Mouse (Mus musculus): Measurements from ENCODE around the gene Abhd16a. TPM values are rescaled to one million over a fixed set of nuclear protein-coding genes. Genes with fewer than 3 reads are reported as not detected.

Gene Abhd16a
- polyA plus RNA-seq, 1 experiment from 2014 or later: 111 TPM

DNA sequence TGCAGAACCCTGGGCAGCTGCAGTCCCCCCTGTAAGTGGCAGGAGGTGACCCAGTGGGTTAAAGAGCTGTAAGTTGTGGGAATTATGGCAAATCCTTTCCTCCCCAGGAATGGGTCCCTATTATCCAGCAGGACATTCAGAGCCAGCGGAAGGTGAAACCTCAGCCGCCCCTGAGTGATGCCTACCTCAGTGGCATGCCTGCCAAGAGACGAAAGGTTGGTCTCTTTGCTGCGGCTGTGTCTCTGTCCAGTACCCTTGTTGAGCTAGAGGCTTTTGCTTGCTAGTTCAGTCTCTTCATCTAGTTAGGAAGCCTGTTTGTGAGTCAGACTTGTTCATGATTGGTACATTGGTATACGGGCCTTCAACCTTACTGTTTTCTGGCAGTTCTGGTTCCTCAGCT lies 57.1 kb downstream of the Abhd16a start:
- Histone ChIP-seq H3K4me2 (replicated peaks; ENCODE audit: low read depth, low read length) (no peak overlapping the region), H3K9me3 (ENCODE audit: low read length) (no peaks in the 10 kb centered on the region), H3K9ac (replicated peaks; ENCODE audit: low read depth) (no peak overlapping the region), H3K27me3 (replicated peaks; ENCODE audit: insufficient read depth, low read length) (no peaks in the 10 kb centered on the region), H3K27ac (ENCODE audit: low read length) (no peak overlapping the region), H3K36me3 (ENCODE audit: insufficient read depth, low read length) (peaks cover 71% of the 10 kb centered on the region), H3K4me3 (ENCODE audit: low read depth, low read length) (no peak overlapping the region), H3K4me1 (ENCODE audit: insufficient read depth, low read depth, low read length) (no peaks in the 10 kb centered on the region)
- 83% methylated on average over 5 of the region's 5 CpGs for WGBS
- TF ChIP-seq EP300 (IDR thresholded peaks at IDR 0.05): no peak
- no peak for DNase-seq (ENCODE audit: low spot score)
- no peak for ATAC-seq

DNA sequence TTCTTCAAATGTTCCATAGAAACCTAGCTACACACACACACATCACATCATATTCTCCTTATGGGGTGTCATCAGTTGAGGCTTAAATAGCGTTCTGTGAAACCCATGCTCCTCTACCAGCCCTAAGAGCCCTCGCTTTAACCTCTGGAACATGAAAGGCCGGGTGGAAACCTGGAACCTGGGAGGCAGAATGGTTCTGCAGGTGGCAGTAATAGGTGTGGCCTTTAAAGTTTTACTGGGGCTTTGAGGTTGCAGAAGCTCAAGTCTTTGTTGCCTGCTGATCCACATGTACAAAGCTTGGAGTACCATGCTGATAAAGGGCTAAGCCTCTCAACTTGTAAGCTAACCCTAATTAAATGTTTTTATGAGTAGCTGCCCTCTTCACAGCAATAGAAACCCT lies 58.3 kb downstream of the Abhd16a start:
- H3K27me3 ChIP-seq (replicated peaks; ENCODE audit: insufficient read depth, low read length): no peaks in the 10 kb centered on the region
- TF ChIP-seq EP300 (IDR thresholded peaks at IDR 0.05): no peak
- H3K9ac ChIP-seq (replicated peaks; ENCODE audit: low read depth): no peak overlapping the region
- no peak for DNase-seq (ENCODE audit: low spot score)
- WGBS: 63% methylated on average over 3 of the region's 3 CpGs
- no peak overlapping the region for H3K27ac ChIP-seq (ENCODE audit: low read length)
- H3K4me2 ChIP-seq (replicated peaks; ENCODE audit: low read depth, low read length): no peak overlapping the region
- no peak overlapping the region for H3K4me3 ChIP-seq (ENCODE audit: low read depth, low read length)
- no peak for ATAC-seq
- no peaks in the 10 kb centered on the region for H3K9me3 ChIP-seq (ENCODE audit: low read length)
- peaks cover 69% of the 10 kb centered on the region for H3K36me3 ChIP-seq (ENCODE audit: insufficient read depth, low read length)
- no peaks in the 10 kb centered on the region for H3K4me1 ChIP-seq (ENCODE audit: insufficient read depth, low read depth, low read length)

DNA sequence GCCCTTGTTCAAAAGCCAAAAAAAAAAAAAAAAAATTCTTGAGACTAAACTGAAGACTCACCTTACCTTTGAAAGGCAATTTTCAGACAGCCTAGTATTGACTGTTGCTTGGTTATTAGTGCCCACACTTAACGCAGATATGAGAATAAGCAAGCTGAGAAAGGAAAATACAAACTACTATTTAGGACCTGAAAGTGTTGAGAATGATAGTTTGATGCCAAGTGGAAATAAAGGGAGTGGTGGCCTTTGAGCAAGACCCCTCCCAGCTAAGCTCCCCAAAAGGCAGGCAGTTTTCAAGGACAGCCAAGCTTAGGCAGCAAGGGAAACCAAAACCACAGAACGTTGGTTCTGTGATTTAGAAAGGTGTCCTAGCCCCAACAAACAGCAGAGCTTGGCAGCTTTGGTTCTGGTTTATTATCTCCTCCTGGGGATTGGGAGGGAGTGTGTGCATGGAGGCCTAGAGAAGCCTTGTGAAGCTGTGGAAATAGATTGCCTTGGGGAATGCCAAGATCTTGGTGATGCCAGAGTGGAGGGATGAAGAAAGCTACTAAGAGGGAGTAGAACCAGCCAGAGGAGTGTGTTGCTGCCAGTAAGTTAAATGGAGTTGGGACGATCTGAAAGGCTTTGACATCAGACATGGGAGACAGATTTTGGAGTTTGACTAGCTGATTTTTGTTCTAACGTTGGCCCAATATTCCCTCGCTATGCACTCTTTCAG lies 59.0 kb downstream of the Abhd16a start:
- ATAC-seq (no peak), DNase-seq (ENCODE audit: low spot score) (no peak)
- H3K36me3 ChIP-seq (ENCODE audit: insufficient read depth, low read length): peaks cover 69% of the 10 kb centered on the region
- no peaks in the 10 kb centered on the region for H3K27me3 ChIP-seq (replicated peaks; ENCODE audit: insufficient read depth, low read length)
- H3K4me1 ChIP-seq (ENCODE audit: insufficient read depth, low read depth, low read length): no peaks in the 10 kb centered on the region
- H3K4me2 ChIP-seq (replicated peaks; ENCODE audit: low read depth, low read length): no peak overlapping the region
- no peak overlapping the region for H3K9ac ChIP-seq (replicated peaks; ENCODE audit: low read depth)
- 55% methylated on average over 5 of the region's 5 CpGs for WGBS
- TF ChIP-seq CTCF (IDR thresholded peaks at IDR 0.05) (no peak), EP300 (IDR thresholded peaks at IDR 0.05) (no peak)
- H3K4me3 ChIP-seq (ENCODE audit: low read depth, low read length): no peak overlapping the region
- no peak overlapping the region for H3K27ac ChIP-seq (ENCODE audit: low read length)
- no peaks in the 10 kb centered on the region for H3K9me3 ChIP-seq (ENCODE audit: low read length)

DNA sequence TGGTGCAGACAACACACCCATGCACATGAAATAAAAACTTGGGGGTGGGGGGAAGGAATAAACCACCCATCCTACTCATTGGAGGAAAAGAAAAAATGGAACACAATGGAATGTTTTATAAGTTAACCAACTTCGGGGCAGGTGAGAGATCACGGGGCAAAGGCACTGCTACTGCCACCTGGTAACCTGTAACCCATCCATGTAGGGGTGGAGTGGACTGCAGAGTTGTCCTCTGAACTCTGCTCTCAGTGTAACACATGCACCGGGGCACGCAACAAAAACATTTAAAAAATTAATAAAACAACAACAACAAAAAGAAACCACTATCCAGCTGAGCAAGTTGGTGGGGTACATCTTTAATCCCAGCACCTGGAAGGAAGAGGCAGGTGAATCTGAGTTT lies 63.1 kb downstream of the Abhd16a start:
- Histone ChIP-seq H3K4me1 (ENCODE audit: insufficient read depth, low read depth, low read length) (no peaks in the 10 kb centered on the region), H3K9me3 (ENCODE audit: low read length) (no peaks in the 10 kb centered on the region), H3K27me3 (replicated peaks; ENCODE audit: insufficient read depth, low read length) (no peaks in the 10 kb centered on the region), H3K36me3 (ENCODE audit: insufficient read depth, low read length) (peaks cover 74% of the 10 kb centered on the region), H3K4me3 (ENCODE audit: low read depth, low read length) (no peak overlapping the region), H3K4me2 (replicated peaks; ENCODE audit: low read depth, low read length) (no peak overlapping the region), H3K27ac (ENCODE audit: low read length) (no peak overlapping the region), H3K9ac (replicated peaks; ENCODE audit: low read depth) (no peak overlapping the region)
- DNase-seq (ENCODE audit: low spot score) (no peak), ATAC-seq (no peak)
- TF ChIP-seq EP300 (IDR thresholded peaks at IDR 0.05): no peak
- no peak for TF ChIP-seq CTCF (IDR thresholded peaks at IDR 0.05)
- WGBS: 96% methylated on average over 4 of the region's 4 CpGs

Other genes with a start within 250 kb of the Abhd16a start
- 30.6 and 32.1 TPM in 2 replicates for gene Skiv2l, start 239.1 kb upstream of the Abhd16a start, polyA plus RNA-seq (2015; fragmentation: Nextera tagmentation; extraction: Ambion mirVana)
- 45.0 and 49.0 TPM in 2 replicates for gene Nelfe, start 238.9 kb upstream of the Abhd16a start, polyA plus RNA-seq (2015; fragmentation: Nextera tagmentation; extraction: Ambion mirVana)
- 8.1 and 10.6 TPM in 2 replicates for gene Cfb, start 226.7 kb upstream of the Abhd16a start, polyA plus RNA-seq (2015; fragmentation: Nextera tagmentation; extraction: Ambion mirVana)
- gene Zbtb12, start 209.8 kb upstream of the Abhd16a start, polyA plus RNA-seq (2015; fragmentation: Nextera tagmentation; extraction: Ambion mirVana): 0.89 and 0.99 TPM in 2 replicates
- gene Gm20547, start 207.2 kb upstream of the Abhd16a start, polyA plus RNA-seq (2015; fragmentation: Nextera tagmentation; extraction: Ambion mirVana): not detected in 2 replicates
- gene C2, start 191.0 kb upstream of the Abhd16a start, polyA plus RNA-seq (2015; fragmentation: Nextera tagmentation; extraction: Ambion mirVana): 11.7 and 13.6 TPM in 2 replicates
- gene Ehmt2, start 190.8 kb upstream of the Abhd16a start, polyA plus RNA-seq (2015; fragmentation: Nextera tagmentation; extraction: Ambion mirVana): 28.7 and 35.6 TPM in 2 replicates
- 7.0 and 7.3 TPM in 2 replicates for gene Slc44a4, start 174.8 kb upstream of the Abhd16a start, polyA plus RNA-seq (2015; fragmentation: Nextera tagmentation; extraction: Ambion mirVana)
- 31.9 and 34.2 TPM in 2 replicates for gene Neu1, start 158.0 kb upstream of the Abhd16a start, polyA plus RNA-seq (2015; fragmentation: Nextera tagmentation; extraction: Ambion mirVana)
- 0.35 and 0.50 TPM in 2 replicates for gene Hspa1b, start 130.0 kb upstream of the Abhd16a start, polyA plus RNA-seq (2015; fragmentation: Nextera tagmentation; extraction: Ambion mirVana)
- gene Gm20481, start 119.4 kb upstream of the Abhd16a start, polyA plus RNA-seq (2015; fragmentation: Nextera tagmentation; extraction: Ambion mirVana): not detected in 2 replicates
- gene Hspa1a, start 117.1 kb upstream of the Abhd16a start, polyA plus RNA-seq (2015; fragmentation: Nextera tagmentation; extraction: Ambion mirVana): 8.2 and 11.9 TPM in 2 replicates
- 0.70 and 0.79 TPM in 2 replicates for gene Hspa1l, start 116.6 kb upstream of the Abhd16a start, polyA plus RNA-seq (2015; fragmentation: Nextera tagmentation; extraction: Ambion mirVana)
- gene Lsm2, start 107.4 kb upstream of the Abhd16a start, polyA plus RNA-seq (2015; fragmentation: Nextera tagmentation; extraction: Ambion mirVana): 47.3 and 55.4 TPM in 2 replicates
- gene Vars, start 88.3 kb upstream of the Abhd16a start, polyA plus RNA-seq (2015; fragmentation: Nextera tagmentation; extraction: Ambion mirVana): 24.6 and 24.7 TPM in 2 replicates
- 0.30 and 0.36 TPM in 2 replicates for gene Vwa7, start 72.7 kb upstream of the Abhd16a start, polyA plus RNA-seq (2015; fragmentation: Nextera tagmentation; extraction: Ambion mirVana)
- 1.7 TPM in 2 replicates for gene Sapcd1, start 61.2 kb upstream of the Abhd16a start, polyA plus RNA-seq (2015; fragmentation: Nextera tagmentation; extraction: Ambion mirVana)
- 1.8 and 2.4 TPM in 2 replicates for gene Msh5, start 42.5 kb upstream of the Abhd16a start, polyA plus RNA-seq (2015; fragmentation: Nextera tagmentation; extraction: Ambion mirVana)
- gene Clic1, start 39.3 kb upstream of the Abhd16a start, polyA plus RNA-seq (2015; fragmentation: Nextera tagmentation; extraction: Ambion mirVana): 343 and 355 TPM in 2 replicates
- gene Ddah2, start 30.2 kb upstream of the Abhd16a start, polyA plus RNA-seq (2015; fragmentation: Nextera tagmentation; extraction: Ambion mirVana): 238 and 247 TPM in 2 replicates
- 3.5 and 4.9 TPM in 2 replicates for gene Ly6g6c, start 23.9 kb upstream of the Abhd16a start, polyA plus RNA-seq (2015; fragmentation: Nextera tagmentation; extraction: Ambion mirVana)
- gene Mpig6b, start 23.1 kb upstream of the Abhd16a start, polyA plus RNA-seq (2015; fragmentation: Nextera tagmentation; extraction: Ambion mirVana): 2.1 and 2.3 TPM in 2 replicates
- 2.8 and 3.1 TPM in 2 replicates for gene Ly6g6e, start 12.4 kb upstream of the Abhd16a start, polyA plus RNA-seq (2015; fragmentation: Nextera tagmentation; extraction: Ambion mirVana)
- 14.4 and 14.7 TPM in 2 replicates for gene Ly6g6d, start 11.2 kb upstream of the Abhd16a start, polyA plus RNA-seq (2015; fragmentation: Nextera tagmentation; extraction: Ambion mirVana)
- gene Ly6g6f, start 3.7 kb upstream of the Abhd16a start, polyA plus RNA-seq (2015; fragmentation: Nextera tagmentation; extraction: Ambion mirVana): 0.71 and 0.74 TPM in 2 replicates
- not detected in 2 replicates for gene Ly6g5c, start 19.0 kb downstream of the Abhd16a start, polyA plus RNA-seq (2015; fragmentation: Nextera tagmentation; extraction: Ambion mirVana)
- gene Ly6g5b, start 26.2 kb downstream of the Abhd16a start, polyA plus RNA-seq (2015; fragmentation: Nextera tagmentation; extraction: Ambion mirVana): 0.60 and 0.69 TPM in 2 replicates
- 16.0 and 18.5 TPM in 2 replicates for gene Gpank1, start 32.2 kb downstream of the Abhd16a start, polyA plus RNA-seq (2015; fragmentation: Nextera tagmentation; extraction: Ambion mirVana)
- gene Csnk2b, start 32.8 kb downstream of the Abhd16a start, polyA plus RNA-seq (2015; fragmentation: Nextera tagmentation; extraction: Ambion mirVana): 203 and 207 TPM in 2 replicates
- 14.4 and 16.3 TPM in 2 replicates for gene D17H6S53E, start 37.1 kb downstream of the Abhd16a start, polyA plus RNA-seq (2015; fragmentation: Nextera tagmentation; extraction: Ambion mirVana)
- 0.19 and 0.27 TPM in 2 replicates for gene Apom, start 42.8 kb downstream of the Abhd16a start, polyA plus RNA-seq (2015; fragmentation: Nextera tagmentation; extraction: Ambion mirVana)
- 34.8 and 35.8 TPM in 2 replicates for gene Bag6, start 45.9 kb downstream of the Abhd16a start, polyA plus RNA-seq (2015; fragmentation: Nextera tagmentation; extraction: Ambion mirVana)
- 74.1 and 86.0 TPM in 2 replicates for gene Prrc2a, start 75.6 kb downstream of the Abhd16a start, polyA plus RNA-seq (2015; fragmentation: Nextera tagmentation; extraction: Ambion mirVana)
- 9.9 and 10.3 TPM in 2 replicates for gene Aif1, start 86.8 kb downstream of the Abhd16a start, polyA plus RNA-seq (2015; fragmentation: Nextera tagmentation; extraction: Ambion mirVana)
- 24.8 and 27.5 TPM in 2 replicates for gene Lst1, start 99.2 kb downstream of the Abhd16a start, polyA plus RNA-seq (2015; fragmentation: Nextera tagmentation; extraction: Ambion mirVana)
- 2.3 and 3.0 TPM in 2 replicates for gene Ltb, start 105.2 kb downstream of the Abhd16a start, polyA plus RNA-seq (2015; fragmentation: Nextera tagmentation; extraction: Ambion mirVana)
- gene Tnf, start 112.7 kb downstream of the Abhd16a start, polyA plus RNA-seq (2015; fragmentation: Nextera tagmentation; extraction: Ambion mirVana): 0.95 and 3.7 TPM in 2 replicates
- gene Lta, start 116.1 kb downstream of the Abhd16a start, polyA plus RNA-seq (2015; fragmentation: Nextera tagmentation; extraction: Ambion mirVana): 0.11 TPM in 1 of 2 replicates, not detected in the other
- gene Gm16181, start 131.6 kb downstream of the Abhd16a start, polyA plus RNA-seq (2015; fragmentation: Nextera tagmentation; extraction: Ambion mirVana): 0.60 TPM in 1 of 2 replicates, not detected in the other
- gene Atp6v1g2, start 144.4 kb downstream of the Abhd16a start, polyA plus RNA-seq (2015; fragmentation: Nextera tagmentation; extraction: Ambion mirVana): 4.7 and 6.1 TPM in 2 replicates
- 11.2 and 12.2 TPM in 2 replicates for gene Nfkbil1, start 146.5 kb downstream of the Abhd16a start, polyA plus RNA-seq (2015; fragmentation: Nextera tagmentation; extraction: Ambion mirVana)
- 161 and 170 TPM in 2 replicates for gene Ddx39b, start 152.5 kb downstream of the Abhd16a start, polyA plus RNA-seq (2015; fragmentation: Nextera tagmentation; extraction: Ambion mirVana)
- 530 and 579 TPM in 2 replicates for gene H2-D1, start 173.5 kb downstream of the Abhd16a start, polyA plus RNA-seq (2015; fragmentation: Nextera tagmentation; extraction: Ambion mirVana)
- 0.11 and 0.19 TPM in 2 replicates for gene H2-Q1, start 231.1 kb downstream of the Abhd16a start, polyA plus RNA-seq (2015; fragmentation: Nextera tagmentation; extraction: Ambion mirVana)

Data from lung, postnatal 0 days (tissue).